Mouse (Mus musculus) thymus, adult 2 months (tissue): Measurements from ENCODE around the gene Arhgef7.

Source experiments
- CTCF ChIP-seq: fragments of 200-500 bp; IDR thresholded peaks from 2 replicates; pipeline ENCODE4 v1.5.1; 2012; ENCODE audit warnings: mild to moderate bottlenecking, control low read depth, low read length, moderate library complexity, borderline replicate concordance; ENCODE audit not compliant: control insufficient read depth, poor library complexity, insufficient read depth; ENCODE audit errors: extremely low read depth
- POLR2A ChIP-seq: fragments of 200-500 bp; IDR thresholded peaks from 2 replicates; pipeline ENCODE4 v1.6.1; 2012; ENCODE audit warnings: mild to moderate bottlenecking, low read length, control low read depth, moderate library complexity; ENCODE audit not compliant: control insufficient read depth, poor library complexity, insufficient read depth; ENCODE audit errors: extremely low read depth

GRCm38 (mm10) chr8:11810426-11810825, 82.9 kb downstream of the Arhgef7 start:
- TF ChIP-seq POLR2A (no peak), CTCF (no peak)
